Mouse (Mus musculus): Measurements from ENCODE around the gene Pcdh20. TPM values are rescaled to one million over a fixed set of nuclear protein-coding genes. Genes with fewer than 3 reads are reported as not detected.
A peak's percentile ranks its signal among the peaks of the same experiment; 100 is the strongest.

The Pcdh20 gene
- polyA plus RNA-seq, 1 experiment from 2014 or later: 1.4 TPM

GRCm38 (mm10) chr14:88460705-88461104 is 10.5 kb downstream of the Pcdh20 start:
- Histone ChIP-seq H3K9ac (ENCODE audit: low read length) (no peak overlapping the region), H3K9me3 (ENCODE audit: control insufficient read depth, low read length) (no peaks in the 10 kb centered on the region), H3K27me3 (ENCODE audit: control insufficient read depth, insufficient read depth, low read length) (no peaks in the 10 kb centered on the region), H3K4me3 (ENCODE audit: low read depth, low read length) (no peak overlapping the region), H3K36me3 (ENCODE audit: control insufficient read depth, insufficient read depth, low read length) (no peaks in the 10 kb centered on the region), H3K4me1 (replicated peaks; ENCODE audit: control insufficient read depth, insufficient read depth, low read length) (no peaks in the 10 kb centered on the region), H3K27ac (ENCODE audit: low read depth, low read length) (no peak overlapping the region), H3K4me2 (ENCODE audit: low read depth, low read length, severe bottlenecking) (no peak overlapping the region)
- ATAC-seq (replicated peaks; ENCODE audit: low FRiP score) (no peak), DNase-seq (ENCODE audit: low spot score) (no peak)
- WGBS: 82% methylated on average over 3 of the region's 3 CpGs

DNA sequence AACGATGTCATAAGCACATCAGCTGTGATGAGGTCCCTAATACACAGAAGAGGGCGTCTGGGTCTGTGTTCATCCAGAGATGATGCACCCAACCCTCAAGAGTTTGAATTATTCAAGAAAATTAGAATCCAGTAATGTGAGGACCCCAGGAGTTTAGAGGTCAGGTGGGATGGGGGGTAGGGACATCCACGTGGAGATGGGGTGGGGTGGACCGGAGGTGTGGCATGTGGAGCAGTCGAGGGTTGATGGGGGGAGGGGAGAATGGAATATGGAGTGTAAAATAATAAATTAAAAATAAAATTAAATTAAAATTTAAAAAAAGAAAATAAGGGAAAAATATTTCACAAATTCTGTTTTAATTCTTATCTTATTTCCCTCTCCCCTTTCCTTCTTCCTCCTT is 27.9 kb downstream of the Pcdh20 start:
- H3K4me1 ChIP-seq (replicated peaks; ENCODE audit: control insufficient read depth, insufficient read depth, low read length): no peaks in the 10 kb centered on the region
- no peak overlapping the region for H3K4me3 ChIP-seq (ENCODE audit: low read depth, low read length)
- DNase-seq (ENCODE audit: low spot score) (no peak), ATAC-seq (replicated peaks; ENCODE audit: low FRiP score) (0 out of 2 replicates have a peak, but pooled peaks have one; percentile 65)
- no peak overlapping the region for H3K27ac ChIP-seq (ENCODE audit: low read depth, low read length)
- 84% methylated on average over 5 of the region's 5 CpGs for WGBS
- no peak overlapping the region for H3K9ac ChIP-seq (ENCODE audit: low read length)
- H3K36me3 ChIP-seq (ENCODE audit: control insufficient read depth, insufficient read depth, low read length): no peaks in the 10 kb centered on the region
- no peaks in the 10 kb centered on the region for H3K9me3 ChIP-seq (ENCODE audit: control insufficient read depth, low read length)
- no peak overlapping the region for H3K4me2 ChIP-seq (ENCODE audit: low read depth, low read length, severe bottlenecking)
- H3K27me3 ChIP-seq (ENCODE audit: control insufficient read depth, insufficient read depth, low read length): no peaks in the 10 kb centered on the region

DNA sequence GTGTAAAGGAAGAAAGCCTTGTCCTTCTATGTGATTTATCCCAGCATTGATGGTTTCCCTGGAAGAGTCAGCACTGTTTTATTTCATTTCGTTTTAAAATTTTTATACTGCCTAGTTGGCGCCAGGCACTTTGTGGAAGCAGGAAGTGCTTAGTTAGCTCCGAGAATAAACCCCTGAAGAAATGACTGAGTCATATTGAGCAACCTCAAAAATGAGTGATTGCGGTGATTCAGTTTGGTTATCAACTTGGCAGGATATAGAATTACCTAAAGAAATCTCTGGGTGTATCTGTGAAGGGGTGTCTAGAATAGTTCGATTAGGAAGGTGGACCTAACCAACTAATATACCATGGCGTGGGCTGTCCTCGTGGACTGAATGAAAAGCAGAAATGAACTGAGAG is 41.8 kb downstream of the Pcdh20 start:
- no peak overlapping the region for H3K4me2 ChIP-seq (ENCODE audit: low read depth, low read length, severe bottlenecking)
- no peak overlapping the region for H3K4me3 ChIP-seq (ENCODE audit: low read depth, low read length)
- H3K27ac ChIP-seq (ENCODE audit: low read depth, low read length): no peak overlapping the region
- H3K36me3 ChIP-seq (ENCODE audit: control insufficient read depth, insufficient read depth, low read length): no peaks in the 10 kb centered on the region
- H3K4me1 ChIP-seq (replicated peaks; ENCODE audit: control insufficient read depth, insufficient read depth, low read length): no peaks in the 10 kb centered on the region
- no peak for ATAC-seq (replicated peaks; ENCODE audit: low FRiP score)
- H3K9ac ChIP-seq (ENCODE audit: low read length): no peak overlapping the region
- WGBS: 92% methylated on average over 7 of the region's 7 CpGs
- H3K27me3 ChIP-seq (ENCODE audit: control insufficient read depth, insufficient read depth, low read length): no peaks in the 10 kb centered on the region
- H3K9me3 ChIP-seq (ENCODE audit: control insufficient read depth, low read length): no peaks in the 10 kb centered on the region
- DNase-seq (ENCODE audit: low spot score): no peak

GRCm38 (mm10) chr14:88427370-88427769 is 43.8 kb downstream of the Pcdh20 start:
- Histone ChIP-seq H3K4me2 (ENCODE audit: low read depth, low read length, severe bottlenecking) (no peak overlapping the region), H3K36me3 (ENCODE audit: control insufficient read depth, insufficient read depth, low read length) (no peaks in the 10 kb centered on the region), H3K4me3 (ENCODE audit: low read depth, low read length) (no peak overlapping the region), H3K27ac (ENCODE audit: low read depth, low read length) (no peak overlapping the region), H3K4me1 (replicated peaks; ENCODE audit: control insufficient read depth, insufficient read depth, low read length) (no peaks in the 10 kb centered on the region), H3K9ac (ENCODE audit: low read length) (no peak overlapping the region), H3K27me3 (ENCODE audit: control insufficient read depth, insufficient read depth, low read length) (no peaks in the 10 kb centered on the region), H3K9me3 (ENCODE audit: control insufficient read depth, low read length) (no peaks in the 10 kb centered on the region)
- DNase-seq (ENCODE audit: low spot score) (no peak), ATAC-seq (replicated peaks; ENCODE audit: low FRiP score) (no peak)
- 91% methylated on average over 1 of the region's 1 CpGs for WGBS

Data from forebrain, embryonic 11.5 days (tissue).